Mouse (Mus musculus) lung, postnatal 0 days (tissue): Measurements from ENCODE around the gene Trpm2. TPM values are rescaled to one million over a fixed set of nuclear protein-coding genes. Genes with fewer than 3 reads are reported as not detected.
"Not testable (repeated sequence)": the region's sequence is repeated elsewhere in the genome, so short reads cannot be mapped to it uniquely, and the experiment has no call there.

Source experiments
- ATAC-seq: fragments of 200-750 bp; cut with Nextera tagmentation; 2 replicates; pipeline ENCODE4 v1.8.0; 2017; ENCODE audit warnings: moderate library complexity
- DNase-seq: peaks from one replicate; pipeline ENCODE4 v3.0.0-alpha.2; 2016; ENCODE audit warnings: low spot score
- H3K27ac ChIP-seq: fragments of 300-500 bp; sonication (generic); 2 replicates; pipeline ENCODE4 v1.5.1; 2014; ENCODE audit warnings: antibody characterized with exemption, mild to moderate bottlenecking, low read length, mixed read lengths
- H3K27me3 ChIP-seq: fragments of 300-500 bp; sonication (generic); replicated peaks from 2 replicates; pipeline ENCODE4 v1.6.1; 2014; ENCODE audit warnings: low read length, mixed read lengths; ENCODE audit not compliant: insufficient read depth
- H3K36me3 ChIP-seq: fragments of 300-500 bp; sonication (generic); 2 replicates; pipeline ENCODE4 v1.6.1; 2014; ENCODE audit warnings: low read length, mixed read lengths; ENCODE audit not compliant: insufficient read depth
- H3K4me1 ChIP-seq: fragments of 300-500 bp; sonication (generic); 2 replicates; pipeline ENCODE4 v1.6.1; 2014; ENCODE audit warnings: antibody characterized with exemption, low read depth, low read length, mixed read lengths; ENCODE audit not compliant: insufficient read depth
- H3K4me2 ChIP-seq: fragments of 300-500 bp; sonication (generic); replicated peaks from 2 replicates; pipeline ENCODE4 v1.6.1; 2014; ENCODE audit warnings: low read depth, mild to moderate bottlenecking, low read length, moderate library complexity, mixed read lengths
- H3K4me3 ChIP-seq: fragments of 300-500 bp; sonication (generic); 2 replicates; pipeline ENCODE4 v1.5.1; 2014; ENCODE audit warnings: low read depth, low read length
- H3K9ac ChIP-seq: fragments of 300-500 bp; sonication (generic); replicated peaks from 2 replicates; pipeline ENCODE4 v1.6.1; 2014; ENCODE audit warnings: low read depth, mild to moderate bottlenecking
- H3K9me3 ChIP-seq: fragments of 300-500 bp; sonication (generic); 2 replicates; pipeline ENCODE4 v1.6.1; 2016; ENCODE audit warnings: low read length, mixed read lengths
- CTCF ChIP-seq: IDR thresholded peaks from 2 replicates; pipeline ENCODE4 v1.5.1; 2016; ENCODE audit warnings: antibody characterized with exemption, mild to moderate bottlenecking
- EP300 ChIP-seq: IDR thresholded peaks from 2 replicates; pipeline ENCODE4 v1.6.1; 2016; ENCODE audit warnings: antibody characterized with exemption, mild to moderate bottlenecking, control low read depth
- WGBS: fragments of 180-500 bp; shearing (Covaris S2); extraction: QIAGEN DNeasy Blood & Tissue Kit; methylation state at CpG from one replicate; pipeline ENCODE4 v1.1.7; 2014; 5-methylcytosine and 5-hydroxymethylcytosine counted together
- polyA plus RNA-seq: library from polyadenylated mRNA; unstranded; fragments of >200 nt; fragmentation: Nextera tagmentation; extraction: Ambion mirVana; gene quantifications from 2 replicates; pipeline ENCODE4 v1.2.1, GENCODE M21; 2015

Gene Trpm2
- polyA plus RNA-seq, 1 experiment from 2014 or later = 0.74 TPM

- H3K27me3 ChIP-seq = no peaks in the 10 kb centered on the region
- no peak overlapping the region for H3K4me2 ChIP-seq
- peaks cover 11% of the 10 kb centered on the region; the same call in 1 of the 2 replicates for H3K4me1 ChIP-seq
- DNase-seq (no peak), ATAC-seq (no peak)
- H3K27ac ChIP-seq = no peak overlapping the region
- no peak overlapping the region for H3K9ac ChIP-seq
- H3K4me3 ChIP-seq = no peak overlapping the region
- no peaks in the 10 kb centered on the region for H3K9me3 ChIP-seq
- TF ChIP-seq CTCF = no peak
- no peak for TF ChIP-seq EP300
- H3K36me3 ChIP-seq = no peaks in the 10 kb centered on the region
- WGBS = 92% methylated on average over 18 of the region's 18 CpGs
Observed at GRCm38 (mm10) chr10:78012661-78013495, 42.5 kb upstream of the Trpm2 start.

- ATAC-seq, H3K4me3 ChIP-seq, H3K9me3 ChIP-seq, DNase-seq, H3K27ac ChIP-seq, H3K36me3 ChIP-seq, H3K9ac ChIP-seq, H3K4me2 ChIP-seq, H3K27me3 ChIP-seq: not testable (repeated sequence)
- WGBS = 87% methylated on average over 5 of the region's 5 CpGs
- H3K4me1 ChIP-seq = peaks cover 12% of the 10 kb centered on the region; the same call in 1 of the 2 replicates
Observed at GRCm38 (mm10) chr10:78011116-78011515, 40.8 kb upstream of the Trpm2 start.

GRCm38 (mm10) chr10:78010335-78010734 is 40.0 kb upstream of the Trpm2 start:
- ATAC-seq (no peak), DNase-seq (no peak)
- TF ChIP-seq CTCF = no peak
- TF ChIP-seq EP300 = no peak
- Histone ChIP-seq H3K27ac (peak overlapping the region; percentile 10; the same call in 1 of the 2 replicates), H3K4me1 (peaks cover 12% of the 10 kb centered on the region; the same call in 1 of the 2 replicates), H3K4me3 (peak overlapping the region; percentile 85; the same call in 1 of the 2 replicates), H3K36me3 (no peaks in the 10 kb centered on the region), H3K9ac (0 out of 2 replicates have a peak overlapping the region, but pooled peaks have one; percentile 2), H3K9me3 (no peaks in the 10 kb centered on the region), H3K4me2 (peak overlapping the region; percentile 76), H3K27me3 (no peaks in the 10 kb centered on the region)
- WGBS = 13% methylated on average over 10 of the region's 10 CpGs

- H3K4me3 ChIP-seq = peak within 1 kb of the TSS; percentile 85
- H3K4me1 ChIP-seq = peaks cover 12% of the 10 kb centered on the region; the same call in 1 of the 2 replicates
- no peaks in the 10 kb centered on the region for H3K9me3 ChIP-seq
- peak; percentile 74 for DNase-seq
- H3K27me3 ChIP-seq = no peaks in the 10 kb centered on the region
- WGBS = 2% methylated on average over 9 of the region's 9 CpGs
- peak within 1 kb of the TSS; percentile 43 for H3K9ac ChIP-seq
- TF ChIP-seq EP300 (no peak), CTCF (no peak)
- no peaks in the 10 kb centered on the region for H3K36me3 ChIP-seq
- ATAC-seq = peak; percentile 28
- H3K4me2 ChIP-seq = peak within 1 kb of the TSS; percentile 76
- H3K27ac ChIP-seq = peak within 1 kb of the TSS; percentile 91
Observed at GRCm38 (mm10) chr10:78009945-78010293, 39.6 kb upstream of the Trpm2 start, which contains the start of gene Pfkl. Gene Pfkl (minus strand): TSS chr10:78010083.

- peak overlapping the region; percentile 85 for H3K4me3 ChIP-seq
- under 1% methylated on average over 54 of the region's 59 CpGs for WGBS
- H3K4me1 ChIP-seq = peaks cover 12% of the 10 kb centered on the region; the same call in 1 of the 2 replicates
- no peaks in the 10 kb centered on the region for H3K27me3 ChIP-seq
- peak overlapping the region; percentile 76 for H3K4me2 ChIP-seq
- TF ChIP-seq EP300 (no peak), CTCF (peak; percentile 83)
- H3K36me3 ChIP-seq = no peaks in the 10 kb centered on the region
- H3K9ac ChIP-seq = peak overlapping the region; percentile 43
- peak; percentile 98 for ATAC-seq
- DNase-seq = peak; percentile 97
- H3K27ac ChIP-seq = peak overlapping the region; percentile 91
- H3K9me3 ChIP-seq = no peaks in the 10 kb centered on the region
Observed at GRCm38 (mm10) chr10:78009184-78009944, 39.0 kb upstream of the Trpm2 start.

GRCm38 (mm10) chr10:78008169-78008568 is 37.8 kb upstream of the Trpm2 start:
- DNase-seq = no peak
- Histone ChIP-seq H3K9ac (0 out of 2 replicates have a peak overlapping the region, but pooled peaks have one; percentile 19), H3K4me3 (no peak overlapping the region), H3K9me3 (no peaks in the 10 kb centered on the region), H3K36me3 (no peaks in the 10 kb centered on the region), H3K4me1 (peaks cover 12% of the 10 kb centered on the region; the same call in 1 of the 2 replicates), H3K27me3 (no peaks in the 10 kb centered on the region), H3K27ac (no peak overlapping the region), H3K4me2 (peak overlapping the region; percentile 76)
- no peak for ATAC-seq
- TF ChIP-seq CTCF = no peak
- TF ChIP-seq EP300 = no peak
- WGBS = 62% methylated on average over 3 of the region's 3 CpGs
